Mouse (Mus musculus) heart, postnatal 10 days (tissue): ENCODE results near the gene Kalrn. TPM values are rescaled to one million over a fixed set of nuclear protein-coding genes. Genes with fewer than 3 reads are reported as not detected.

ENCODE experiments used
- DNase-seq, 2 experiments: peaks; one replicate each; pipeline ENCODE4 v3.0.0; 2021
- intact Hi-C: fragments of 180-260 bp; cut with DNase I; formaldehyde crosslinking; loops from one replicate; pipeline ENCODE4 v1.15.1; 2025
- total RNA-seq, 2 experiments: library from RNA; stranded (reverse); gene quantifications; 2 replicates each; pipeline ENCODE4 v1.2.3; 2021

Gene Kalrn
- total RNA-seq, 2 experiments from 2014 or later: 30.7 to 35.7 TPM

GRCm38 (mm10) chr16:34289583-34289982 lies 283.7 kb downstream of the Kalrn start:
- peak; percentile 34 to 41 for DNase-seq
- intact Hi-C loops: loop anchor here (1.0 to 2.0 kb wide), 2 partner anchors 96 to 165 kb away; no protein-coding TSS in a partner anchor

GRCm38 (mm10) chr16:34282026-34282425 lies 291.3 kb downstream of the Kalrn start:
- intact Hi-C loops: no loop called here
- no peak for DNase-seq

- intact Hi-C loops: no loop called here
- DNase-seq: peak in 1 of 2 experiments; percentile 15
These were observed 293.5 kb downstream of the Kalrn start for GRCm38 (mm10) chr16:34279654-34280383.

- no peak for DNase-seq
- intact Hi-C loops: no loop called here
These were observed 295.0 kb downstream of the Kalrn start for GRCm38 (mm10) chr16:34278249-34278790.

GRCm38 (mm10) chr16:34274607-34275006 lies 298.7 kb downstream of the Kalrn start:
- intact Hi-C loops: no loop called here

GRCm38 (mm10) chr16:34271476-34271875 lies 301.9 kb downstream of the Kalrn start:
- intact Hi-C loops: no loop called here

More at GRCm38 (mm10) chr16:34274607-34275006, 298.7 kb downstream of the Kalrn start:
- DNase-seq: no peak

GRCm38 (mm10) chr16:34270681-34271080 lies 302.7 kb downstream of the Kalrn start:
- no peak for DNase-seq
- intact Hi-C loops: no loop called here

More at GRCm38 (mm10) chr16:34271476-34271875, 301.9 kb downstream of the Kalrn start:
- no peak for DNase-seq

- intact Hi-C loops: no loop called here
- DNase-seq: peak; percentile 15 to 35
These were observed 303.7 kb downstream of the Kalrn start for GRCm38 (mm10) chr16:34269642-34270041.

GRCm38 (mm10) chr16:34267751-34268150 lies 305.6 kb downstream of the Kalrn start:
- intact Hi-C loops: no loop called here

GRCm38 (mm10) chr16:34264671-34265070 lies 308.7 kb downstream of the Kalrn start:
- intact Hi-C loops: no loop called here

More at GRCm38 (mm10) chr16:34267751-34268150, 305.6 kb downstream of the Kalrn start:
- no peak for DNase-seq

GRCm38 (mm10) chr16:34262731-34263460 lies 310.4 kb downstream of the Kalrn start:
- intact Hi-C loops: no loop called here
- peak; percentile 38 to 56 for DNase-seq

More at GRCm38 (mm10) chr16:34264671-34265070, 308.7 kb downstream of the Kalrn start:
- DNase-seq: peak; percentile 32 to 43

GRCm38 (mm10) chr16:34260971-34261924 lies 312.1 kb downstream of the Kalrn start:
- intact Hi-C loops: no loop called here
- no peak for DNase-seq

- intact Hi-C loops: no loop called here
- DNase-seq: peak in 1 of 2 experiments; percentile 20
These were observed 318.7 kb downstream of the Kalrn start for GRCm38 (mm10) chr16:34254646-34255022.

GRCm38 (mm10) chr16:34254002-34254645 lies 319.2 kb downstream of the Kalrn start:
- intact Hi-C loops: no loop called here
- no peak for DNase-seq

- no peak for DNase-seq
- intact Hi-C loops: no loop called here
These were observed 320.7 kb downstream of the Kalrn start for GRCm38 (mm10) chr16:34252670-34253069.

GRCm38 (mm10) chr16:34248256-34248655 lies 325.1 kb downstream of the Kalrn start:
- DNase-seq: no peak
- intact Hi-C loops: no loop called here

- DNase-seq: no peak
- intact Hi-C loops: no loop called here
These were observed 331.2 kb downstream of the Kalrn start for GRCm38 (mm10) chr16:34241936-34242729.

- no peak for DNase-seq
- intact Hi-C loops: no loop called here
These were observed 333.7 kb downstream of the Kalrn start for GRCm38 (mm10) chr16:34239618-34240017.
